Mouse (Mus musculus): ENCODE measurements around the gene Ehd2. TPM values are rescaled to one million over a fixed set of nuclear protein-coding genes. Genes with fewer than 3 reads are reported as not detected.

Gene Ehd2
- polyA plus RNA-seq (2017; shearing (Covaris generic)): not detected

GRCm38 (mm10) chr7:15967312-15967711 lies at the start of gene Ehd2:
Gene Ehd2 (minus strand): TSS chr7:15967567.

GRCm38 (mm10) chr7:15945721-15946536 lies 21.4 kb downstream of the Ehd2 start, which contains the start of gene Nop53:
Gene Nop53 (minus strand): TSS chr7:15946074.

GRCm38 (mm10) chr7:15922220-15922773 lies 45.1 kb downstream of the Ehd2 start, which contains the start of gene Selenow:
Gene Selenow (minus strand): TSS chr7:15922402.

Other genes starting within 250 kb of the Ehd2 start
- gene Obox5, start 217.4 kb downstream of the Ehd2 start, polyA plus RNA-seq (2017; shearing (Covaris generic)): not detected
- gene Obox6, start 127.9 kb downstream of the Ehd2 start, polyA plus RNA-seq (2017; shearing (Covaris generic)): not detected
- not detected for gene Crx, start 87.6 kb downstream of the Ehd2 start, polyA plus RNA-seq (2017; shearing (Covaris generic))
- gene Crxos, start 85.0 kb downstream of the Ehd2 start, polyA plus RNA-seq (2017; shearing (Covaris generic)): not detected
- 730 TPM for gene Selenow, start 45.2 kb downstream of the Ehd2 start, polyA plus RNA-seq (2017; shearing (Covaris generic))
- 377 TPM for gene Nop53, start 21.5 kb downstream of the Ehd2 start, polyA plus RNA-seq (2017; shearing (Covaris generic))
- 5.4 TPM for gene Bicra, start 80.4 kb upstream of the Ehd2 start, polyA plus RNA-seq (2017; shearing (Covaris generic))
- 0.06 TPM for gene Zfp541, start 94.2 kb upstream of the Ehd2 start, polyA plus RNA-seq (2017; shearing (Covaris generic))
- 269 TPM for gene Napa, start 130.9 kb upstream of the Ehd2 start, polyA plus RNA-seq (2017; shearing (Covaris generic))
- gene Kptn, start 152.3 kb upstream of the Ehd2 start, polyA plus RNA-seq (2017; shearing (Covaris generic)): 27.0 TPM
- gene Slc8a2, start 162.3 kb upstream of the Ehd2 start, polyA plus RNA-seq (2017; shearing (Covaris generic)): not detected
- 42.9 TPM for gene Meis3, start 207.5 kb upstream of the Ehd2 start, polyA plus RNA-seq (2017; shearing (Covaris generic))